Mouse (Mus musculus): Measurements from ENCODE around the gene Fnbp4. TPM values are rescaled to one million over a fixed set of nuclear protein-coding genes. Genes with fewer than 3 reads are reported as not detected.
"Not testable (repeated sequence)": the region's sequence is repeated elsewhere in the genome, so short reads cannot be mapped to it uniquely, and the experiment has no call there.

The Fnbp4 gene
- polyA plus RNA-seq, 1 experiment from 2014 or later, result 53.2 TPM

DNA sequence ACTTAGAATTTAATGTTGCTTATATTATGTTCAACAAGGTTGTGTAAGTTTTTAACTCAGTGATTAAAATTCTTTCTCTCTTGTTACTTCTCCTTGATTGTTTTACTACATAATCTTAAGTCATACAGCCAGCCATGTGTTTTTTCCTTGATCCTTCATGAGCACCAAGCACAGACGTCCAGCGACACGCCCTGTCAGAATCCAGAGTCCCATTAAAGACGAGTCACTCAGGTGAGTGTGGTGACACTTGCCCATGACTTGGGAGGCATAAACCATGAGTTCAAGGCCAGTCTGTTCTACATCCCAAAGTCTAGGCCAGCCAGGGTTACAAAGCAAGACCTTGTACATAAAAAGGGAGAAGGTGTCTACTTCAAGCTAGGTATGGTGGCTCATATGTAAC, 71.0 kb downstream of the Fnbp4 start:
- no peak for ATAC-seq
- Histone ChIP-seq H3K4me2 (ENCODE audit: low read depth, low read length) (no peak overlapping the region), H3K4me3 (ENCODE audit: low read length) (no peak overlapping the region), H3K27me3 (replicated peaks; ENCODE audit: control insufficient read depth, insufficient read depth, low read length) (no peaks in the 10 kb centered on the region), H3K4me1 (ENCODE audit: control insufficient read depth, insufficient read depth, low read length) (no peaks in the 10 kb centered on the region), H3K27ac (ENCODE audit: low read length) (no peak overlapping the region), H3K9me3 (ENCODE audit: control insufficient read depth, low read length) (no peaks in the 10 kb centered on the region), H3K9ac (ENCODE audit: low read depth, low read length) (no peak overlapping the region), H3K36me3 (ENCODE audit: control insufficient read depth, insufficient read depth, low read length) (no peaks in the 10 kb centered on the region)
- WGBS, result 65% methylated on average over 4 of the region's 4 CpGs

GRCm38 (mm10) chr2:90818710-90819109, 73.5 kb downstream of the Fnbp4 start:
- Histone ChIP-seq H3K9ac (ENCODE audit: low read depth, low read length) (no peak overlapping the region), H3K4me2 (ENCODE audit: low read depth, low read length) (no peak overlapping the region), H3K4me3 (ENCODE audit: low read length) (no peak overlapping the region), H3K27ac (ENCODE audit: low read length) (no peak overlapping the region), H3K9me3 (ENCODE audit: control insufficient read depth, low read length) (no peaks in the 10 kb centered on the region), H3K36me3 (ENCODE audit: control insufficient read depth, insufficient read depth, low read length) (no peaks in the 10 kb centered on the region), H3K4me1 (ENCODE audit: control insufficient read depth, insufficient read depth, low read length) (no peaks in the 10 kb centered on the region), H3K27me3 (replicated peaks; ENCODE audit: control insufficient read depth, insufficient read depth, low read length) (no peaks in the 10 kb centered on the region)
- WGBS, result 85% methylated on average over 3 of the region's 3 CpGs
- ATAC-seq, result no peak

- no peaks in the 10 kb centered on the region for H3K36me3 ChIP-seq (ENCODE audit: control insufficient read depth, insufficient read depth, low read length)
- H3K4me1 ChIP-seq (ENCODE audit: control insufficient read depth, insufficient read depth, low read length), result no peaks in the 10 kb centered on the region
- H3K4me2 ChIP-seq (ENCODE audit: low read depth, low read length), result no peak overlapping the region
- ATAC-seq, result no peak
- H3K9me3 ChIP-seq (ENCODE audit: control insufficient read depth, low read length), result no peaks in the 10 kb centered on the region
- no peak overlapping the region for H3K27ac ChIP-seq (ENCODE audit: low read length)
- no peak overlapping the region for H3K4me3 ChIP-seq (ENCODE audit: low read length)
- 86% methylated on average over 3 of the region's 3 CpGs for WGBS
- H3K27me3 ChIP-seq (replicated peaks; ENCODE audit: control insufficient read depth, insufficient read depth, low read length), result no peaks in the 10 kb centered on the region
- H3K9ac ChIP-seq (ENCODE audit: low read depth, low read length), result no peak overlapping the region
Measured at GRCm38 (mm10) chr2:90820894-90821293, 75.7 kb downstream of the Fnbp4 start.

DNA sequence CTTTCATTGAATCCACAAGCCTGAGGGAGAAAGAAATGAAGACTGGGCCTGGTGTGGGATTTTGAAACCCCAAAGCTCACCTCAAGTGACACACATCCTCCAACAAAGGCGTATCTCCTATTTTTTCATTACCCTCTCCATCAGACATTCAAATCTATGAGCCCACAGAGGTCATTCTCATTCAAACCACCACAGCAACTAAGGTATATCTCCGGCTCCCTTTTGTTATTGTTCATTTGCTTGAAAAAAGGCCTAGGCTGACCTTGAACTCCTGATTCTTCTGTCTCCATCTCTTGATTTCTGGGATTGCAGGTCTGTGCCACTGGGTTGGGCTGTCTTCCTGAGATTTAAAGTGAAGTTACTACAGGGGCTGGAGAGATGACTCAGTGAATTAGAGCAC, 77.8 kb downstream of the Fnbp4 start:
- WGBS, result 83% methylated on average over 2 of the region's 2 CpGs
- H3K4me1 ChIP-seq (ENCODE audit: control insufficient read depth, insufficient read depth, low read length), result no peaks in the 10 kb centered on the region
- H3K9ac ChIP-seq (ENCODE audit: low read depth, low read length), result no peak overlapping the region
- no peak overlapping the region for H3K27ac ChIP-seq (ENCODE audit: low read length)
- no peaks in the 10 kb centered on the region for H3K36me3 ChIP-seq (ENCODE audit: control insufficient read depth, insufficient read depth, low read length)
- H3K4me3 ChIP-seq (ENCODE audit: low read length), result no peak overlapping the region
- H3K27me3 ChIP-seq (replicated peaks; ENCODE audit: control insufficient read depth, insufficient read depth, low read length), result no peaks in the 10 kb centered on the region
- H3K9me3 ChIP-seq (ENCODE audit: control insufficient read depth, low read length), result no peaks in the 10 kb centered on the region
- no peak for ATAC-seq
- H3K4me2 ChIP-seq (ENCODE audit: low read depth, low read length), result no peak overlapping the region

DNA sequence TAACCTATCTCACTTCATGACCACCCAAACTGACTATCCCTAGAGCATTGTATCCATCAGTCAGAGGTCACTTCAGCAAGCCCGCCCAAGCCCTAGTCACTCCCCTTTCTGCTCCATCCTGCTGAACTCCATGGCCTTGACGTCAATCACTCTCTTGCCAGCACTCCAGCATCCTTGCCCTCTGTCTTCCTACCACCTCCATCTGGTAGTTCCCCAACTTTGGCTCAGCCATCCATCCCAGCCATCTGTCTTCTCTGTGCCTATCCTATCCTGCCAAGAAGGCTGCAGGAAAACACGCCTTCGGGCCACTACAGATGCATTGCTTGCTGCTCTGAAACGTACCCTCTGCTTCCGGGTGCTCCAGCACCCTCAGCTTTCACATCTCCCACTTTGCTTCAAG, 78.6 kb downstream of the Fnbp4 start:
- no peak for ATAC-seq
- 84% methylated on average over 6 of the region's 6 CpGs for WGBS

DNA sequence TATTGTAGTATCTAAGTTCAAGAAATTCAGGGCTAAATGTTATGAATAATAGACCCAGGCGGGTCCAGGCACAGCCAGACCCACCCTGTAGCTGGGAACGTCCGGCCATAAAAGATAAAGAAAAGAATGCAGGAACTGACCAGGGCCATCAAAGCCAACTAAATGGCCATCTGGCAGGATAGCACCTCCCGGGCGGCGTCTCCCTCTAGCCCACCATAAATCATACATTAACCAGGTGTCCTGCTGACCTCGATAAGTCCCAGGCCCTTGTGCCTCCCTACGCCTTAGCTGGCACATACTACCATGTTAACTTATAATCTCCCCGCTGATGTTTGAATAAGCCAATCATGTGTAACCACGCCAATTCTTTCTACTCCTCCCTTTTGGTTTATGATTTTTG, 79.4 kb downstream of the Fnbp4 start:
- H3K9me3 ChIP-seq (ENCODE audit: control insufficient read depth, low read length); H3K27me3 ChIP-seq (replicated peaks; ENCODE audit: control insufficient read depth, insufficient read depth, low read length); H3K36me3 ChIP-seq (ENCODE audit: control insufficient read depth, insufficient read depth, low read length); H3K4me1 ChIP-seq (ENCODE audit: control insufficient read depth, insufficient read depth, low read length); ATAC-seq; H3K4me3 ChIP-seq (ENCODE audit: low read length); H3K4me2 ChIP-seq (ENCODE audit: low read depth, low read length); H3K9ac ChIP-seq (ENCODE audit: low read depth, low read length); H3K27ac ChIP-seq (ENCODE audit: low read length): not testable (repeated sequence)
- 40% methylated on average over 10 of the region's 10 CpGs for WGBS

More for the DNA sequence above, 78.6 kb downstream of the Fnbp4 start:
- H3K9ac ChIP-seq (ENCODE audit: low read depth, low read length), result no peak overlapping the region
- H3K27me3 ChIP-seq (replicated peaks; ENCODE audit: control insufficient read depth, insufficient read depth, low read length), result no peaks in the 10 kb centered on the region
- no peak overlapping the region for H3K4me2 ChIP-seq (ENCODE audit: low read depth, low read length)
- H3K9me3 ChIP-seq (ENCODE audit: control insufficient read depth, low read length), result no peaks in the 10 kb centered on the region
- H3K4me3 ChIP-seq (ENCODE audit: low read length), result no peak overlapping the region
- no peaks in the 10 kb centered on the region for H3K4me1 ChIP-seq (ENCODE audit: control insufficient read depth, insufficient read depth, low read length)
- H3K27ac ChIP-seq (ENCODE audit: low read length), result no peak overlapping the region
- H3K36me3 ChIP-seq (ENCODE audit: control insufficient read depth, insufficient read depth, low read length), result no peaks in the 10 kb centered on the region

- 84% methylated on average over 11 of the region's 11 CpGs for WGBS
Measured at GRCm38 (mm10) chr2:90825515-90826172, 80.5 kb downstream of the Fnbp4 start.

DNA sequence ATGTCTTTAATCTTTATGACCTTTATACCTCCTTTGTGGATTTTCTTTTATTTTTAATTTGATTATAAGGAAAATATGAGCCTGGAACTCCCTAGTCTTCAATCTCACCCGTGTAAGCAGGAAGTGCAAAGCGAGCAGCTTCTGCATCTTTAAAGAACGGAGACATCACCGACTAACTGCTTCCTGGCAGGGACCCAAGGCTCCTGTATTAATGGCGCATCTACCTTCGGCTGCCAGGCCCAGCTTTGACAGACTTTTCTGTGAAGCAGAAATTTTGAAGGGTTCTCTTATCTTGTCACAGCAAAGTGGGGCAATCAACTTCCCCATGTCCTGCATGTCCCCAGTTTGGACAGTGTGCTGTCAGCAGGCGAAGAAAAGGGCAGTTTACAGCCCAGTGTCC, 83.6 kb downstream of the Fnbp4 start:
- Histone ChIP-seq H3K4me1 (ENCODE audit: control insufficient read depth, insufficient read depth, low read length) (no peaks in the 10 kb centered on the region), H3K4me2 (ENCODE audit: low read depth, low read length) (no peak overlapping the region), H3K27me3 (replicated peaks; ENCODE audit: control insufficient read depth, insufficient read depth, low read length) (no peaks in the 10 kb centered on the region), H3K27ac (ENCODE audit: low read length) (no peak overlapping the region), H3K4me3 (ENCODE audit: low read length) (no peak overlapping the region), H3K36me3 (ENCODE audit: control insufficient read depth, insufficient read depth, low read length) (no peaks in the 10 kb centered on the region), H3K9me3 (ENCODE audit: control insufficient read depth, low read length) (no peaks in the 10 kb centered on the region), H3K9ac (ENCODE audit: low read depth, low read length) (no peak overlapping the region)
- 61% methylated on average over 7 of the region's 7 CpGs for WGBS
- ATAC-seq, result no peak

More at GRCm38 (mm10) chr2:90825515-90826172, 80.5 kb downstream of the Fnbp4 start:
- Histone ChIP-seq H3K4me2 (ENCODE audit: low read depth, low read length) (no peak overlapping the region), H3K27ac (ENCODE audit: low read length) (no peak overlapping the region), H3K27me3 (replicated peaks; ENCODE audit: control insufficient read depth, insufficient read depth, low read length) (no peaks in the 10 kb centered on the region), H3K9ac (ENCODE audit: low read depth, low read length) (no peak overlapping the region), H3K4me3 (ENCODE audit: low read length) (no peak overlapping the region), H3K9me3 (ENCODE audit: control insufficient read depth, low read length) (no peaks in the 10 kb centered on the region), H3K4me1 (ENCODE audit: control insufficient read depth, insufficient read depth, low read length) (no peaks in the 10 kb centered on the region), H3K36me3 (ENCODE audit: control insufficient read depth, insufficient read depth, low read length) (no peaks in the 10 kb centered on the region)
- ATAC-seq, result no peak

Data from intestine, embryonic 16.5 days (tissue).